Mouse (Mus musculus) limb, embryonic 12.5 days (tissue): Measurements from ENCODE around the gene Hist1h2bf. TPM values are rescaled to one million over a fixed set of nuclear protein-coding genes. Genes with fewer than 3 reads are reported as not detected.
A peak's percentile ranks its signal among the peaks of the same experiment; 100 is the strongest.
"Not testable (repeated sequence)": the region's sequence is repeated elsewhere in the genome, so short reads cannot be mapped to it uniquely, and the experiment has no call there.

Experiments
- ATAC-seq: fragments of 200-750 bp; cut with Nextera tagmentation; 2 replicates; pipeline ENCODE4 v1.8.0; 2017; ENCODE audit warnings: low read depth, moderate TSS enrichment; ENCODE audit not compliant: insufficient number of reproducible peaks, insufficient read depth, low FRiP score, low TSS enrichment
- H3K27ac ChIP-seq: fragments of 300-500 bp; sonication (generic); 2 replicates; pipeline ENCODE4 v1.5.1; 2016; ENCODE audit warnings: mild to moderate bottlenecking, moderate library complexity
- H3K27me3 ChIP-seq: fragments of 300-500 bp; sonication (generic); 2 replicates; pipeline ENCODE4 v1.6.1; 2016; ENCODE audit warnings: mild to moderate bottlenecking, moderate library complexity
- H3K36me3 ChIP-seq: fragments of 300-500 bp; sonication (generic); 2 replicates; pipeline ENCODE4 v1.6.1; 2016; ENCODE audit warnings: mild to moderate bottlenecking, moderate library complexity
- H3K4me1 ChIP-seq: fragments of 300-500 bp; sonication (generic); replicated peaks from 2 replicates; pipeline ENCODE4 v1.6.1; 2016
- H3K4me2 ChIP-seq: fragments of 300-500 bp; sonication (generic); 2 replicates; pipeline ENCODE4 v1.6.1; 2016; ENCODE audit warnings: mild to moderate bottlenecking, moderate library complexity
- H3K4me3 ChIP-seq: fragments of 300-500 bp; sonication (generic); replicated peaks from 2 replicates; pipeline ENCODE4 v1.5.1; 2016; ENCODE audit warnings: mild to moderate bottlenecking
- H3K9ac ChIP-seq: fragments of 300-500 bp; sonication (generic); replicated peaks from 2 replicates; pipeline ENCODE4 v1.6.1; 2016; ENCODE audit warnings: mild to moderate bottlenecking, moderate library complexity
- H3K9me3 ChIP-seq: fragments of 300-500 bp; sonication (generic); 2 replicates; pipeline ENCODE4 v1.6.1; 2016; ENCODE audit warnings: mild to moderate bottlenecking, moderate library complexity
- WGBS: fragments of 180-500 bp; shearing (Covaris S2); methylation state at CpG from one replicate; pipeline ENCODE4 v1.1.7; 2016; 5-methylcytosine and 5-hydroxymethylcytosine counted together
- polyA plus RNA-seq: library from polyadenylated mRNA; unstranded; fragments of >200 nt; fragmentation: Nextera tagmentation; extraction: Ambion mirVana; gene quantifications from 2 replicates; pipeline ENCODE4 v1.2.1, GENCODE M21; 2016

The Hist1h2bf gene
- polyA plus RNA-seq, 1 experiment from 2014 or later: 21.2 TPM

DNA sequence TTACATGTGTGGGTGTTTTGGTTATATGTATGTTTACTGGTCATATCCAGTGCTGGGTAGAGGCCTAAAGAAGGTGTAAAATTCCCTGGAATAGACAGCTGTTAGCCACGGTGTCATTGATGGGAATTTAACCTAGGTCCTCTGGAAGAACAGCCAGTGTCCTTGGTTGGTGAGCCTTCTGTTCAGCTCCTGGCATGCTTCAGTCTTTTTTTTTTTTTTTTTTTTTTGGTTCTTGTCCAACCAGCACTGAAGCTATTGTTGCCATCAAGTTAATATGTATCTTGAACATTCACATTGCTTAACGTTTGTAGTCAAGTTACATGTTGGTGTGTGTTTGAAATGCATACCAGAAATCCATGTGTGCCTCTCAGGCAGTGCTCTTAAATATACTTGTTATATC, 9.5 kb downstream of the Hist1h2bf start:
- no peaks in the 10 kb centered on the region for H3K4me1 ChIP-seq
- peak overlapping the region; percentile 98; the same call in 1 of the 2 replicates for H3K27ac ChIP-seq
- 94% methylated on average over 2 of the region's 2 CpGs for WGBS
- ATAC-seq: no peak
- no peaks in the 10 kb centered on the region for H3K27me3 ChIP-seq
- no peaks in the 10 kb centered on the region for H3K36me3 ChIP-seq
- H3K4me3 ChIP-seq: no peak overlapping the region
- H3K4me2 ChIP-seq: no peak overlapping the region
- no peaks in the 10 kb centered on the region for H3K9me3 ChIP-seq
- H3K9ac ChIP-seq: no peak overlapping the region

DNA sequence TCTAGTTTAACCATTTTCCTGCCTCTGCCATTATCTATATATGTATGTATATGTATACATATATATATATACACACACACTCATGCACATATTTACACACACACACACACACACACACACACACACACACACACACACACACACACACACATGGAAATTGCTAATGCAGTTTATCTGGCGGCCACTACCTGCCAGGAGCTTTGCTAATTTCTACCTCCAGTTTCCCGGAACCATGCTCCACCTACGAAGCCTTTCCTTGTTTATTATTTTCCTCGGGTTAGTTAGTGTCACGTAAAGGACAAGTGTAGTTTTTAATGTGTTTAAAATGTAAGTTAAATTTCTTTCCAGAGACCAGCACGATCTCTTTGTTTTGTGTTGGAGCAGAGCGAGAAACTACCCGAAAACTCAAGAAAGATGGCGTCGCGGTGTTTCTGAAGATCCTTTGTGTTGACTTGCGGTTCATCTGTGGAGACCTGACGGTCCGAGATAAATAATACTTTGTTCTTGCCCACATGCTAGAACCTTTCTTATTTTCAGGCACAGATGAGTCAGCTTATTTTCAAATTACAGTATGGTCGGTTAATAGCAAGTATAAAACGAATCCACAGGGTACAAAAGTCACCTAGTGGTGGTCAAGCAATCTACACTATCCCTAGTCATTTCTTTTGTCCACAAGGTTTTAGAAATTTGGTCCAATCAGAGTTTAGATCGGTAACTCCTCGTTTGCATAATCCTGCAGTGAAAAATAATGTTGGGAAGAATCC, 11.1 kb downstream of the Hist1h2bf start:
- Histone ChIP-seq H3K4me1 (no peaks in the 10 kb centered on the region), H3K9me3 (no peaks in the 10 kb centered on the region), H3K27me3 (no peaks in the 10 kb centered on the region), H3K27ac (peak overlapping the region; percentile 98), H3K9ac (peak overlapping the region; percentile 58), H3K36me3 (no peaks in the 10 kb centered on the region), H3K4me3 (peak overlapping the region; percentile 43), H3K4me2 (peak overlapping the region; percentile 73)
- 6% methylated on average over 18 of the region's 18 CpGs for WGBS
- no peak; the same call in 1 of the 2 replicates for ATAC-seq

DNA sequence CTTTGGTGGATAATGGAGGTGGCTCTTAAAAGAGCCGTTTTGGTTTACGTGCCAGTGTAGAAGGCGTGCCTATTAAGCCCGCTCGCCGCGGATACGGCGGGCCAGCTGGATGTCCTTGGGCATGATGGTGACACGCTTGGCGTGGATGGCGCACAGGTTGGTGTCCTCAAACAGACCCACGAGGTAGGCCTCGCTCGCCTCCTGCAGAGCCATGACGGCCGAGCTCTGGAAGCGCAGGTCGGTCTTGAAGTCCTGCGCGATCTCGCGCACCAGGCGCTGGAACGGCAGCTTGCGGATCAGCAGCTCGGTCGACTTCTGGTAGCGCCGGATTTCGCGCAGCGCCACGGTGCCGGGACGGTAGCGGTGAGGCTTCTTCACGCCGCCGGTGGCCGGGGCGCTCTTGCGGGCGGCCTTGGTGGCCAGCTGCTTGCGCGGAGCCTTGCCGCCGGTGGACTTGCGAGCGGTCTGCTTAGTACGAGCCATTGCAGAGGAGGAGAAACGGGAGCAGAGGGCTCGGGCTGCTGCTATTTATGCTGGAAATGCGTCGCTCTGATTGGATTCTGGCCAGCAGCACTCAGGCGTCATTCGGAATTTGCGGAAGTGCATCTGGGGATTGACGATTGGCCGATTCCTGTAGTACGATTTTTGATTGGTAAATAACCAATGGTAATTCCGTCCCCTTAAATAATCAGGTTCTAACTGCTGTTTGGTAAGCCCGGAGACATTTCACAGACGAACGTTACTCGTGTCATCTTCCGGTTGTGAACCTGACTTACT, 11.9 kb downstream of the Hist1h2bf start, which contains the start of gene Hist1h3e:
TSS of gene Hist1h3e (minus strand) at position 487 of the 777 bp plus-strand sequence.
- ATAC-seq: peak; percentile 98
- H3K9ac ChIP-seq: peak within 1 kb of the TSS; percentile 59
- under 1% methylated on average over 62 of the region's 67 CpGs for WGBS

GRCm38 (mm10) chr13:23561531-23561882, 12.5 kb downstream of the Hist1h2bf start:
- Histone ChIP-seq H3K27ac (peak overlapping the region; percentile 98), H3K4me2 (peak overlapping the region; percentile 73), H3K4me3 (peak overlapping the region; percentile 43), H3K9ac (peak overlapping the region; percentile 59)
- not testable (repeated sequence) for ATAC-seq, H3K9me3 ChIP-seq, H3K4me1 ChIP-seq, H3K36me3 ChIP-seq, H3K27me3 ChIP-seq
- 0% methylated on average over 2 of the region's 5 CpGs for WGBS

More for the DNA sequence above, 11.9 kb downstream of the Hist1h2bf start, which contains the start of gene Hist1h3e:
- H3K27me3 ChIP-seq, H3K9me3 ChIP-seq, H3K36me3 ChIP-seq, H3K4me1 ChIP-seq: not testable (repeated sequence)
- Histone ChIP-seq H3K4me3 (peak within 1 kb of the TSS; percentile 43), H3K27ac (peak within 1 kb of the TSS; percentile 98), H3K4me2 (peak within 1 kb of the TSS; percentile 73)

DNA sequence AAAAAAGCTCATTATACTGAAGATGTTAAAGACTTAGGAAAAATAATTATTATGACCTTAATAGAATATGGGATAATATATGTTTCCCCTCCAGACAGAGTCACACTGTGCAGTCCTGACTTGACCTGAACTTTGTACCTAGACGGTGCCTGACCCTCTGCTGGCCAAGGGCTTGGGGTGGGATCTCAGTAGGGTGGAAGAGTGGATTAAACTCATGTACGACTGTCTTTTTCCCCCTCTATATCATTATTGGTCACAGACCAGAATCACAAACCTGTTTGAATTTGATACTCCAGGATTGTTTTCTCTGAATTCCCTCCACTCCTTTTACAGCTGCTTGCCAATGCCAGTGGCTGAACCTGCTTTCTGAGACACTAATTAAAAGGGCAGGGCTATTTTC, 13.3 kb downstream of the Hist1h2bf start:
- H3K36me3 ChIP-seq, H3K4me1 ChIP-seq, ATAC-seq, H3K9ac ChIP-seq, H3K9me3 ChIP-seq, H3K27me3 ChIP-seq: not testable (repeated sequence)
- Histone ChIP-seq H3K4me3 (0 out of 2 replicates have a peak overlapping the region, but pooled peaks have one; percentile 9), H3K4me2 (peak overlapping the region; percentile 37), H3K27ac (peak overlapping the region; percentile 83)
- WGBS: 26% methylated on average over 2 of the region's 2 CpGs

DNA sequence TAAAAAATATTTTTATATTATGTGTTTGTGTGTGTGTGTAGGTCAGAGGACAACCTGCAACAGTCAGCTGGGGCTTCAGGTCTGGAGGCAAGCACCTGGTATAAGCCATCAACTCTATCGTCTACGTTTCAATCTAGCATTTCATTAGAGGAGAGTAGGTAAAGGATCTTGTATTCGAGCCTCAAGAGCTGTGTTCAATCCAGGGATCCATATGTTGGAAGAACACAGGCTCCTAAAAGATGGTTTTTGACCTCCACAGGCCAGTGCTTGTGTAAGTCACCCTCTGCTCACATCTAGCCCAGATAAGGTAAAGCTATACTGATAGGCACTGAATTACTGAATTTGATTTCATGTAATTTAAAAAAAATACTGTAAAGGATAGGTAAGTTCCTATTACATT, 17.1 kb downstream of the Hist1h2bf start:
- Histone ChIP-seq H3K4me1 (no peaks in the 10 kb centered on the region; the same call in 1 of the 2 replicates), H3K4me2 (peak overlapping the region; percentile 90), H3K9ac (no peak overlapping the region), H3K27me3 (no peaks in the 10 kb centered on the region), H3K36me3 (no peaks in the 10 kb centered on the region), H3K9me3 (no peaks in the 10 kb centered on the region), H3K4me3 (no peak overlapping the region), H3K27ac (peak overlapping the region; percentile 72)
- no peak for ATAC-seq
- 66% methylated on average over 3 of the region's 3 CpGs for WGBS

GRCm38 (mm10) chr13:23555839-23556416, 18.1 kb downstream of the Hist1h2bf start:
- peak; percentile 71 for ATAC-seq
- peak overlapping the region; percentile 100 for H3K27ac ChIP-seq
- no peaks in the 10 kb centered on the region for H3K9me3 ChIP-seq
- no peaks in the 10 kb centered on the region for H3K36me3 ChIP-seq
- under 1% methylated on average over 18 of the region's 18 CpGs for WGBS
- H3K4me3 ChIP-seq: peak overlapping the region; percentile 66
- peak overlapping the region; percentile 86 for H3K9ac ChIP-seq
- peaks cover under 1% of the 10 kb centered on the region; the same call in 1 of the 2 replicates for H3K4me1 ChIP-seq
- no peaks in the 10 kb centered on the region for H3K27me3 ChIP-seq
- peak overlapping the region; percentile 90 for H3K4me2 ChIP-seq

DNA sequence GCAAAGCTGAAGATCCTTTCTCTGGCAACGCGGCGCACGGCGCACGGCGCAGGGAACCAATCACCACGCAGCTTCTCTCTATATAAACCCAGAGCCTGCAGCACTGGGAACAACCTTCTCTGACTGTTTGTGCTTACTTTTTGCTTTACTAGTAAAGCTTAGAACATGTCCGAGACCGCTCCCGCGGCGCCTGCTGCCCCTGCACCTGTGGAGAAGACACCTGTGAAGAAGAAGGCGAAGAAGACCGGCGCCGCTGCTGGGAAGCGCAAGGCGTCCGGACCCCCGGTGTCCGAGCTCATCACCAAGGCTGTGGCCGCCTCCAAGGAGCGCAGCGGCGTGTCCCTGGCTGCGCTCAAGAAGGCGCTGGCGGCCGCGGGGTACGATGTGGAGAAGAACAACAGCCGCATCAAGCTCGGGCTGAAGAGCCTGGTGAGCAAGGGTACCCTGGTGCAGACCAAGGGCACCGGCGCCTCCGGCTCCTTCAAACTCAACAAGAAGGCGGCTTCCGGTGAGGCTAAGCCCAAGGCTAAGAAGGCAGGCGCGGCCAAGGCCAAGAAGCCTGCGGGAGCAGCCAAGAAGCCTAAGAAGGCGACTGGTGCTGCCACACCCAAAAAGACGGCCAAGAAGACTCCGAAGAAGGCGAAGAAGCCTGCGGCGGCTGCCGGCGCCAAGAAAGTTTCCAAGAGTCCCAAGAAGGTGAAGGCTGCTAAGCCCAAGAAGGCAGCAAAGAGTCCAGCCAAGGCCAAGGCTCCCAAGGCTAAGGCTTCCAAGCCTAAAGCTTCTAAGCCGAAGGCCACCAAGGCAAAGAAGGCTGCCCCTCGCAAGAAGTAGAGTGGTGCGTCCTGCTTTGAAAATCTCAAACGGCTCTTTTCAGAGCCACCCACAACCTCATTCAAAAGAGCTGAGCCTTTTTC, 18.8 kb downstream of the Hist1h2bf start:
- ATAC-seq: peak; percentile 90
- peak overlapping the region; percentile 66 for H3K4me3 ChIP-seq
- peaks cover 5% of the 10 kb centered on the region for H3K4me1 ChIP-seq
- no peaks in the 10 kb centered on the region for H3K9me3 ChIP-seq
- peak overlapping the region; percentile 100 for H3K27ac ChIP-seq
- peak overlapping the region; percentile 90 for H3K4me2 ChIP-seq
- H3K36me3 ChIP-seq: no peaks in the 10 kb centered on the region
- peak overlapping the region; percentile 86 for H3K9ac ChIP-seq
- under 1% methylated on average over 54 of the region's 54 CpGs for WGBS
- H3K27me3 ChIP-seq: no peaks in the 10 kb centered on the region

GRCm38 (mm10) chr13:23554393-23554792, 19.6 kb downstream of the Hist1h2bf start:
- ATAC-seq: no peak
- WGBS: 21% methylated on average over 9 of the region's 9 CpGs
- peak overlapping the region; percentile 66 for H3K4me3 ChIP-seq
- H3K4me1 ChIP-seq: peaks cover 5% of the 10 kb centered on the region
- H3K9ac ChIP-seq: peak overlapping the region; percentile 86
- peak overlapping the region; percentile 100 for H3K27ac ChIP-seq
- no peaks in the 10 kb centered on the region for H3K27me3 ChIP-seq
- H3K9me3 ChIP-seq: no peaks in the 10 kb centered on the region
- H3K4me2 ChIP-seq: peak overlapping the region; percentile 90
- H3K36me3 ChIP-seq: no peaks in the 10 kb centered on the region

DNA sequence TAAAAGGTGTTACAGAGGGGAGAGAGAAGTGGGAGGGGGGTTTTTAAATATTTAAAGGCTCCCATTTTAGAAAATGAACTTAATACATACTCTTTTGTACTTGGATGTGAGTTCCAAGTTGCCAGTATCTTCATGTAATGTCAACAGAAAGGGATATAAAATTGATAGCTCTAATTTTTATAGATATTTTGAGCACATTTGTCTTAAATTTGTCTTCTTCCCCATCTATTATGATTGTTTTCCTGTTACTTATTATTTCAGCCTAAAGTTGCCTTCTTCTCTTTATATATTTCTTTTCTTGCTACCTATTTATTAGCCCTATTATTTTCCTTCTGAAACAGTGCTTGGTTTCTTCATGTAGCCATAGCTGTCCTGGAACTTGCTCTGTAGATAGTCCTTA, 21.0 kb downstream of the Hist1h2bf start, which contains the start of gene Hist1h1d:
TSS of gene Hist1h1d (plus strand) at position 301 of the 400 bp plus-strand sequence.
- H3K27ac ChIP-seq: peak within 1 kb of the TSS; percentile 100
- ATAC-seq: no peak
- no peak within 1 kb of the TSS for H3K4me3 ChIP-seq
- peaks cover 5% of the 10 kb centered on the region for H3K4me1 ChIP-seq
- H3K9me3 ChIP-seq: no peaks in the 10 kb centered on the region
- H3K4me2 ChIP-seq: peak within 1 kb of the TSS; percentile 90
- no peaks in the 10 kb centered on the region for H3K36me3 ChIP-seq
- no peaks in the 10 kb centered on the region for H3K27me3 ChIP-seq
- no peak within 1 kb of the TSS for H3K9ac ChIP-seq
